Mouse (Mus musculus): ENCODE data around the gene Bmpr2. TPM values are rescaled to one million over a fixed set of nuclear protein-coding genes. Genes with fewer than 3 reads are reported as not detected.
"Not testable (repeated sequence)": the region's sequence is repeated elsewhere in the genome, so short reads cannot be mapped to it uniquely, and the experiment has no call there.

Bmpr2 gene
- 10 to 100 TPM; 40.1 to 40.8 TPM for total RNA-seq (2021)
- long read RNA-seq, experiment 1, partial matches to known transcripts, result 0 of 52 reads
- long read RNA-seq, experiment 1, other reads (novel, unspliced or antisense), result 52 of 52 reads
- long read RNA-seq, experiment 2, partial matches to known transcripts, result 0 of 46 reads
- long read RNA-seq, experiment 2, other reads (novel, unspliced or antisense), result 46 of 46 reads

GRCm38 (mm10) chr1:59763164-59763768, at the start of gene Bmpr2:
Gene Bmpr2 (plus strand): TSS chr1:59763400.
- intact Hi-C loops (cut with DNase I), result loop anchor here (5.0 kb wide), 1 partner anchor 59 kb away; no protein-coding TSS in a partner anchor
- DNase-seq, result peak; percentile 81 to 85

- intact Hi-C loops (cut with DNase I), result no loop called here
- no peak for DNase-seq
These were observed 43.3 kb upstream of the Bmpr2 start for GRCm38 (mm10) chr1:59719900-59720299.

GRCm38 (mm10) chr1:59725661-59726060, 37.5 kb upstream of the Bmpr2 start:
- intact Hi-C loops (cut with DNase I), result no loop called here
- no peak for DNase-seq

GRCm38 (mm10) chr1:59730106-59730505, 33.1 kb upstream of the Bmpr2 start:
- DNase-seq, result no peak
- intact Hi-C loops (cut with DNase I), result no loop called here

- intact Hi-C loops (cut with DNase I), result no loop called here
- no peak for DNase-seq
These were observed 32.5 kb upstream of the Bmpr2 start for GRCm38 (mm10) chr1:59730737-59731136.

GRCm38 (mm10) chr1:59734076-59734475, 29.1 kb upstream of the Bmpr2 start:
- DNase-seq, result no peak

GRCm38 (mm10) chr1:59738768-59739414, 24.3 kb upstream of the Bmpr2 start:
- intact Hi-C loops (cut with DNase I), result no loop called here
- DNase-seq, result no peak

More at GRCm38 (mm10) chr1:59734076-59734475, 29.1 kb upstream of the Bmpr2 start:
- intact Hi-C loops (cut with DNase I), result no loop called here

GRCm38 (mm10) chr1:59739577-59740354, 23.4 kb upstream of the Bmpr2 start:
- intact Hi-C loops (cut with DNase I), result no loop called here
- DNase-seq, result no peak

GRCm38 (mm10) chr1:59749047-59749446, 14.2 kb upstream of the Bmpr2 start:
- intact Hi-C loops (cut with DNase I), result no loop called here

GRCm38 (mm10) chr1:59749724-59750123, 13.5 kb upstream of the Bmpr2 start:
- intact Hi-C loops (cut with DNase I); DNase-seq: not testable (repeated sequence)

More at GRCm38 (mm10) chr1:59749047-59749446, 14.2 kb upstream of the Bmpr2 start:
- no peak for DNase-seq

- DNase-seq, result no peak
- intact Hi-C loops (cut with DNase I), result no loop called here
These were observed 7.9 kb upstream of the Bmpr2 start for GRCm38 (mm10) chr1:59755298-59755697.

GRCm38 (mm10) chr1:59758325-59758724, 4.9 kb upstream of the Bmpr2 start:
- no peak for DNase-seq
- intact Hi-C loops (cut with DNase I), result no loop called here

GRCm38 (mm10) chr1:59762208-59762607, 992 bp upstream of the Bmpr2 start:
- DNase-seq, result no peak

GRCm38 (mm10) chr1:59762651-59763163, 493 bp upstream of the Bmpr2 start:
- intact Hi-C loops (cut with DNase I), result loop anchor here (5.0 kb wide), 1 partner anchor 60 kb away; no protein-coding TSS in a partner anchor
- DNase-seq, result peak in 1 of 2 experiments; percentile 38

More at GRCm38 (mm10) chr1:59762208-59762607, 992 bp upstream of the Bmpr2 start:
- intact Hi-C loops (cut with DNase I), result loop anchor here (5.0 kb wide), 1 partner anchor 60 kb away; no protein-coding TSS in a partner anchor

- intact Hi-C loops (cut with DNase I), result loop anchor here (5.0 kb wide), 1 partner anchor 58 kb away; no protein-coding TSS in a partner anchor
These were observed 616 bp downstream of the Bmpr2 start for GRCm38 (mm10) chr1:59763781-59764251.

GRCm38 (mm10) chr1:59764407-59764971, 1.3 kb downstream of the Bmpr2 start:
- intact Hi-C loops (cut with DNase I), result loop anchor here (5.0 kb wide), 1 partner anchor 58 kb away; no protein-coding TSS in a partner anchor
- peak; percentile 36 to 42 for DNase-seq

More at GRCm38 (mm10) chr1:59763781-59764251, 616 bp downstream of the Bmpr2 start:
- peak; percentile 32 to 63 for DNase-seq

- DNase-seq, result no peak
- intact Hi-C loops (cut with DNase I), result no loop called here
These were observed 2.1 kb downstream of the Bmpr2 start for GRCm38 (mm10) chr1:59765279-59765678.

- intact Hi-C loops (cut with DNase I), result no loop called here
- no peak for DNase-seq
These were observed 3.4 kb downstream of the Bmpr2 start for GRCm38 (mm10) chr1:59766626-59767025.

- intact Hi-C loops (cut with DNase I), result no loop called here
- DNase-seq, result no peak
These were observed 8.7 kb downstream of the Bmpr2 start for GRCm38 (mm10) chr1:59771871-59772270.

- no peak for DNase-seq
- intact Hi-C loops (cut with DNase I), result no loop called here
These were observed 17.9 kb downstream of the Bmpr2 start for GRCm38 (mm10) chr1:59781080-59781479.

Measured in gastrocnemius, postnatal 36 days (tissue).